Mouse (Mus musculus) hindbrain, embryonic 14.5 days (tissue): ENCODE measurements around the gene Xpnpep2. TPM values are rescaled to one million over a fixed set of nuclear protein-coding genes. Genes with fewer than 3 reads are reported as not detected.

Experiments used
- ATAC-seq: fragments of 200-750 bp; cut with Nextera tagmentation; 2 replicates; pipeline ENCODE4 v1.8.0; 2017; ENCODE audit warnings: moderate number of reproducible peaks, mild to moderate bottlenecking, moderate TSS enrichment, moderate library complexity; ENCODE audit not compliant: low FRiP score
- DNase-seq: peaks from one replicate; pipeline ENCODE4 v3.0.0-alpha.2; 2015; ENCODE audit warnings: low spot score
- H3K27ac ChIP-seq: fragments of 300-500 bp; sonication (generic); 2 replicates; pipeline ENCODE4 v1.5.1; 2014; ENCODE audit warnings: mild to moderate bottlenecking, moderate library complexity
- H3K27me3 ChIP-seq: fragments of 300-500 bp; sonication (generic); 2 replicates; pipeline ENCODE4 v1.6.1; 2014; ENCODE audit warnings: mild to moderate bottlenecking, low read length, mixed read lengths; ENCODE audit not compliant: control insufficient read depth, insufficient read depth
- H3K36me3 ChIP-seq: fragments of 300-500 bp; sonication (generic); replicated peaks from 2 replicates; pipeline ENCODE4 v1.6.1; 2014; ENCODE audit not compliant: control insufficient read depth, insufficient read depth
- H3K4me1 ChIP-seq: fragments of 300-500 bp; sonication (generic); replicated peaks from 2 replicates; pipeline ENCODE4 v1.6.1; 2014; ENCODE audit warnings: antibody characterized with exemption, low read length, mixed read lengths; ENCODE audit not compliant: control insufficient read depth, insufficient read depth
- H3K4me2 ChIP-seq: fragments of 300-500 bp; sonication (generic); replicated peaks from 2 replicates; pipeline ENCODE4 v1.6.1; 2014; ENCODE audit warnings: mild to moderate bottlenecking, moderate library complexity
- H3K4me3 ChIP-seq: fragments of 300-500 bp; sonication (generic); replicated peaks from 2 replicates; pipeline ENCODE4 v1.5.1; 2014; ENCODE audit warnings: mild to moderate bottlenecking, low read length
- H3K9ac ChIP-seq: fragments of 300-500 bp; sonication (generic); 2 replicates; pipeline ENCODE4 v1.6.1; 2014
- H3K9me3 ChIP-seq: fragments of 300-500 bp; sonication (generic); 2 replicates; pipeline ENCODE4 v1.6.1; 2016; ENCODE audit warnings: low read length; ENCODE audit not compliant: control insufficient read depth
- WGBS: fragments of 180-500 bp; shearing (Covaris S2); extraction: QIAGEN DNeasy Blood & Tissue Kit; methylation state at CpG from one replicate; pipeline ENCODE4 v1.1.7; 2014; 5-methylcytosine and 5-hydroxymethylcytosine counted together
- polyA plus RNA-seq: library from polyadenylated mRNA; unstranded; fragments of >200 nt; fragmentation: Nextera tagmentation; extraction: Ambion mirVana; gene quantifications from 2 replicates; pipeline ENCODE4 v1.2.1, GENCODE M21; 2014

Gene Xpnpep2
- polyA plus RNA-seq, 1 experiment from 2014 or later = 0.70 TPM

DNA sequence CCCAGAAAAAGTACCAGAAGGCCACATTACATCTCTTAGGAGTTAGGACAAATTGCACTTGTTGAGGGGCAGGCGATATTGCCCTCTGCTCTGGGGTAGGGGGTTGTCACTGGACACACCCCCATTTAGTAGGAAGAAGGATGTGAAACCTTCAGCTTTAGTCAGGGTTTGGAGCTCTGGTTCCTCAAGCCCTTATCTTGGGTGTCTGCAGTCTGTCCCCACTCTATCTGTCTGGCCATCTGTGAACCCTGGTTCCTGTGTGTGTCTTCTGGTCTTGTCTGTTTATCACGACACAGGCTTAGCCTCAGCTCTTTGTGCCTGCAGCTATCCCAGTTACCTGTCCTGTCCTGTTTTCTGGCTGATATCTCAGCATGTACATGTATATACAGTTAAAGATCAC is 44.9 kb downstream of the Xpnpep2 start:
- 80% methylated on average over 2 of the region's 2 CpGs for WGBS
- Histone ChIP-seq H3K9me3 (no peaks in the 10 kb centered on the region), H3K27ac (no peak overlapping the region), H3K4me3 (no peak overlapping the region), H3K4me2 (no peak overlapping the region), H3K4me1 (no peaks in the 10 kb centered on the region), H3K36me3 (no peaks in the 10 kb centered on the region), H3K9ac (no peak overlapping the region), H3K27me3 (no peaks in the 10 kb centered on the region)
- ATAC-seq (no peak), DNase-seq (no peak)

DNA sequence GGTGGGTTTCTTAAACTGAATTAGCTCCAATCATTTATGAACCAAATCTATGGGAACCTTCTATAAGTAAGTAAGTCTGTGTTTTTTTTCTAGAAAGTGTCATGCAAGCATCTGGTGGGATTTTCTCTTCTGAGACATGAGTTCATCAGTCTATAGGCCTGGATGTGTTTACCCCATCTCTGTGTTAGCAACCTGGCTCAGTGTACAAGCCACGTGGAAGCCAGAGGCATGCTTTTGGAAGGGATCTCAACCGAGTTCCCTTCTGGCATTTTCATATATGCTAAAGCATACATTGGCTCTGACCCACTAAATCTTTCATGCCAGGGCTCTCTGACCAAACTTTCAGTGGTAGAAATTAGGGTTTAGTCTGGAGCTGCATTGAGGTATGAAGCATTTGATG is 45.4 kb downstream of the Xpnpep2 start:
- H3K27me3 ChIP-seq = no peaks in the 10 kb centered on the region
- no peaks in the 10 kb centered on the region for H3K9me3 ChIP-seq
- no peaks in the 10 kb centered on the region for H3K4me1 ChIP-seq
- DNase-seq = no peak
- H3K36me3 ChIP-seq = no peaks in the 10 kb centered on the region
- H3K9ac ChIP-seq = no peak overlapping the region
- ATAC-seq = no peak
- H3K4me2 ChIP-seq = no peak overlapping the region
- H3K4me3 ChIP-seq = no peak overlapping the region
- H3K27ac ChIP-seq = no peak overlapping the region
- WGBS = 79% methylated on average over 2 of the region's 2 CpGs

- no peak overlapping the region for H3K4me3 ChIP-seq
- 94% methylated on average over 6 of the region's 6 CpGs for WGBS
- ATAC-seq (no peak), DNase-seq (no peak)
- no peak overlapping the region for H3K4me2 ChIP-seq
- no peaks in the 10 kb centered on the region for H3K4me1 ChIP-seq
- H3K36me3 ChIP-seq = no peaks in the 10 kb centered on the region
- H3K27me3 ChIP-seq = no peaks in the 10 kb centered on the region
- H3K9ac ChIP-seq = no peak overlapping the region
- no peaks in the 10 kb centered on the region for H3K9me3 ChIP-seq
- H3K27ac ChIP-seq = no peak overlapping the region
These were observed 47.0 kb downstream of the Xpnpep2 start for GRCm38 (mm10) chrX:48155489-48155888.

DNA sequence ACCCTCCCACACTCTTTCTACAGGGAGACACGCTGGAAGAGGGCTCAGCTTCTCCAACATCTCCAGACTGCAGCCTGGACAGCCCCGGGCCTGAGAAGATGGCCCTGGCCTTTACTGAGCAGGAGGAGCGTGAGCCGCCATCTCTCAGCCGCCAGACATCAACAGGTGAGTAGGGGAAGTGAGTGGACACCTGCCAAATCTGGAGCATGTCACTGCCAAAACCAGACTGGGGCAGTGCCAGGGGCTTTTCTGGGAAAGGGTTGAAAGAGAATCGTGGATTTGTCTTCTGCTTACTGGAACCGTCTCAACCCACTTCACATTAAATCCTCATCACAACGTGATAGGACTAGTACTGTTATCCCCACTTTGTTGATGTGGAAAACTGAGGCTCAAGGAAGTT is 48.9 kb downstream of the Xpnpep2 start:
- no peak overlapping the region for H3K4me2 ChIP-seq
- no peaks in the 10 kb centered on the region for H3K36me3 ChIP-seq
- ATAC-seq (no peak), DNase-seq (no peak)
- H3K4me3 ChIP-seq = no peak overlapping the region
- H3K4me1 ChIP-seq = no peaks in the 10 kb centered on the region
- no peaks in the 10 kb centered on the region for H3K9me3 ChIP-seq
- no peaks in the 10 kb centered on the region for H3K27me3 ChIP-seq
- 87% methylated on average over 8 of the region's 8 CpGs for WGBS
- no peak overlapping the region for H3K9ac ChIP-seq
- H3K27ac ChIP-seq = no peak overlapping the region

DNA sequence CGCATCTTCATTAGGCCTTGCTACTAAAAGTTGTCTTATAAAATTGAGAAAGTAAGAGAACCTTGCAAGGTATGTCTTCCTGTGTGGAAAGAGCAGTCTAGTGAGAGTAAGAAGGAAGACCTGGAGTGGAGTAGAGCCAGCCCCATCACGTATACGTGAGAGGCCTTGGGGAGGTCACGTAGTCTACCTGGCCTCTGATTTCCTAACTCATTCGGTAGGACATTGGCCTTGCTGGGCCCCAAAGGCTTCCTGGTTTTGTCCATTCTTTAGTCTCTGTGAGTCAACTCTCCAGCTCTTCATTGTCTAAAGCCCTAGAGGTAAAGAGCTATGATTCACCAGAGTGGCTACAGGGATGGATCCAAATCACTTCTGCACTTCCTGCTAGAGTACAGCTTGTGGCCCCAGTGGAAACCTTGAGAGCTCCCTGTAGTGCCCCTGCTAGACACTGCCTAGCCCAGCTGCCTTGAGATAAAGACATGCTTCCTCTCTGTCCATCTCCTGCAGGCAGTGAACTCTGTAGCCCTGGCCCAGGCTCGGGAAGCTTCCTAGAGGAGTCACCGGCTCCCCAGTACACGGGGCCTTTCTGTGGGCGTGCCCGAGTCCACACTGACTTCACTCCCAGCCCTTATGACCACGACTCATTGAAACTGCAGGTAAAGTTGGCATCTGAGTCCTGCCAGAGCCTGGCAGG is 49.8 kb downstream of the Xpnpep2 start:
- ATAC-seq = no peak
- no peaks in the 10 kb centered on the region for H3K27me3 ChIP-seq
- 89% methylated on average over 11 of the region's 11 CpGs for WGBS

DNA sequence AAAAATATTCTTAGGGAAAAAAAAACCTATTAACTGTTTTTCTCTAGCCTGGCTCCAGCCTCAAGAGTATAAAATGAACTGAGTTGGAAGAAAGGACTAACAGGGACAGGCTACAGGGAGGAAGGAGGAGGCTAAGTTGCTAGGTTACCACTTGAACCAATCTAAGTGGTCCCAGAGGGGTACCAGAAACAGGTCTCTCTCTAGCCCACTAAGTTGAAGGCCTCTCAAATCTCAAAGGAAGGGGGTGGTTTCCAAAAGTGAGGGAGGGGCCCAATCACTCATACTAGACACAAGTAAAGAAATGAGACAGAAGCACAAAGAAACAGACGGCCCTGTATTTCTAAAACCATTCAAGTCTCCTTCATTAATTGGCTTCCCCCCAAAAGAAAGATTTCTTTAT is 61.4 kb downstream of the Xpnpep2 start:
- DNase-seq = no peak
- peaks cover 8% of the 10 kb centered on the region; the same call in 1 of the 2 replicates for H3K36me3 ChIP-seq
- no peaks in the 10 kb centered on the region for H3K9me3 ChIP-seq
- ATAC-seq = no peak
- H3K4me1 ChIP-seq = no peaks in the 10 kb centered on the region
- H3K4me3 ChIP-seq = no peak overlapping the region
- no peak overlapping the region for H3K9ac ChIP-seq
- no peak overlapping the region for H3K27ac ChIP-seq
- no peaks in the 10 kb centered on the region for H3K27me3 ChIP-seq
- H3K4me2 ChIP-seq = no peak overlapping the region
- 24% methylated on average over 1 of the region's 1 CpGs for WGBS

More for the DNA sequence above, 49.8 kb downstream of the Xpnpep2 start:
- Histone ChIP-seq H3K9me3 (no peaks in the 10 kb centered on the region), H3K27ac (no peak overlapping the region), H3K4me3 (no peak overlapping the region), H3K4me2 (no peak overlapping the region), H3K9ac (no peak overlapping the region), H3K4me1 (no peaks in the 10 kb centered on the region), H3K36me3 (no peaks in the 10 kb centered on the region)
- no peak for DNase-seq

DNA sequence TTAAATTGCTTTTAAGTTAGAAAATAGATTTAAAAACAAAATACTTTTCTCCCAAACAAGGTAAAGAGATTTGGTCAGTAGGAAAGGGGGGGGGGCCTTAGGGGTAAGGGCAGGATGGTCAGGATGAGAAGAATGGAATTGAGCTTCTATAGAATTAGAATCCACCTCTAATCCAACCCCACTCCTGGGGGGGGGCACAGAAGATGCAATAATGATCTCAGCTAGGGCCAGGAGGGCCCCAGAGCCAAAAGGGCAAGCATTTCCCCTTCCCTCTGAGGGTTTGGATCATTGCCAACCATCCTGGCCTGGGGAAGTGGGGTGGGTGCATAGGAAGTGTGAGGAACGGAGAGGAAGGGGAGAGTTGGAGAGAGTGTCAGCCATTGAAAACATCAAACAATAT is 61.8 kb downstream of the Xpnpep2 start:
- Histone ChIP-seq H3K4me2 (no peak overlapping the region), H3K9ac (no peak overlapping the region), H3K36me3 (peaks cover 8% of the 10 kb centered on the region; the same call in 1 of the 2 replicates), H3K9me3 (no peaks in the 10 kb centered on the region), H3K4me3 (no peak overlapping the region), H3K4me1 (no peaks in the 10 kb centered on the region), H3K27ac (no peak overlapping the region), H3K27me3 (no peaks in the 10 kb centered on the region)
- 23% methylated on average over 1 of the region's 1 CpGs for WGBS
- ATAC-seq (no peak), DNase-seq (no peak)

DNA sequence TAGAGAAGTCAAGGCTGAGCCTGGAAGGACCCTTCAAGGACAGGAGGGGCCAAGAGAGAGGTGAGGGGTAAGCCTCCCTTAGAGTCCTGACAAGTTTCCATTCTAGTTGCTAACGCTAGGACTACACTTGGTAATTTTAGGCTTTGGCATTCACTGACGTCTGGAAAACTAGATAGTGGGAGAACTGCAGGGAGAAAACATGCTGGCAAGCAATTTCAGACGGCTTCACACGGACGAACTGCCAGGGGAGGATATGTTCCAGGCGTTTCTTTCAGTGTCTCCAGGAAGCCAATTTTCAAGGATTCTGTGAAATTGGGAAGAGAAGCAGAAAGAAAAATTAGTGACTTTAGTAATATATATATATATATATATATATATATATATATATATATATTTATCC is 73.3 kb downstream of the Xpnpep2 start:
- no peaks in the 10 kb centered on the region for H3K27me3 ChIP-seq
- no peaks in the 10 kb centered on the region for H3K4me1 ChIP-seq
- H3K27ac ChIP-seq = no peak overlapping the region
- WGBS = 89% methylated on average over 6 of the region's 6 CpGs
- H3K36me3 ChIP-seq = peaks cover 22% of the 10 kb centered on the region
- H3K9ac ChIP-seq = no peak overlapping the region
- ATAC-seq (no peak), DNase-seq (no peak)
- H3K4me2 ChIP-seq = no peak overlapping the region
- no peak overlapping the region for H3K4me3 ChIP-seq
- H3K9me3 ChIP-seq = no peaks in the 10 kb centered on the region

DNA sequence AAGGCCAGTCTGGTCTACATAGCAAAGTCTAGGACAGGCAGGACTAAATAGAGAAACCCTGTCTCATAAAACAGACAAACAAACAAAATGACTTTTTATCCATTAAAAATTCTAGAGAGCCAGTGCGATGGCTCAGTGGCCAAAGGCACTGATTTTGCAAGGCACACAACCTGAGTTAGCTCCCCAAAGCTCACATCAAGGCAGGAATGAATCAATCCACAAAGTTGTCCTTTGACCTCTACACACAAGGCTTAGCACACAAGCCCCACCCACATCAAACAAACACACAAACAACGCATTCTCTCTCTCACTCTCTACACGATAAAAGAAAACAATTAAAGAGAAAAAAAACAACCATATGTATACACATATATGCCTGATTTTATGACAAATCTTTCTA is 76.2 kb downstream of the Xpnpep2 start:
- Histone ChIP-seq H3K9ac (no peak overlapping the region), H3K27me3 (no peaks in the 10 kb centered on the region), H3K27ac (no peak overlapping the region), H3K9me3 (no peaks in the 10 kb centered on the region), H3K36me3 (peaks cover 12% of the 10 kb centered on the region), H3K4me3 (no peak overlapping the region), H3K4me2 (no peak overlapping the region), H3K4me1 (no peaks in the 10 kb centered on the region)
- 78% methylated on average over 3 of the region's 3 CpGs for WGBS
- DNase-seq (no peak), ATAC-seq (no peak)
